In the genomic region with DNA sequence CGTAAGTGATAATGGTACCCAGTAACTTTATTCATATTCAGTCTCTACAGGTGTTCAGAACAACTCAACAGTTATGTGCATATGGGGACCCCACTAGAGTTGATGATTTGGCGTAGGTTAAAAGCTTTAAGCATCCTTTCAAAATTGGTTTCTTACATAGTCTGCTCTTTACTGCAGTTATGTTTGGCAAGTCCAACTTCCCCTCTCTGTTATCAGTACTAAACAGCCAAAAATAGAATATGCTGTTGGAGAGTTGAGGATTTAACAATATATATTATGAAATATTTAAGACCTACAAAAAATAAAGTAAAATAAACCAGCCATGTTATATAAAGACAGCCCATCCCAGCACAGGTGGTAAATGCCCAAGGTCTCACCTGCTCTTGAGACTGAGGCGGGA, we compare ENCODE assay signal across 24 mouse cellular contexts.
DNase-seq lines count a peak whose midpoint lies in the region; ATAC-seq and TF ChIP-seq lines count a peak whose summit lies in the region.
"Had no signal": no experiment of that assay in that cellular context is flagged by ENCODE, and none has a peak within 500 bp of the region (broad histone marks: within the 10 kb centered on the region; RNA-seq: fewer than 3 reads in every experiment).

No protein-coding gene starts in this region.

- peaks cover 0 to 21% of the 10 kb centered on the region in 2 experiments; a peak in 2 of 4 replicates for H3K36me3 ChIP-seq in MEL (ENCODE audit: control insufficient read depth in 1 of 2, insufficient read depth in 2 of 2, low read length in 2 of 2)
- H3K36me3 ChIP-seq: embryonic facial prominence, embryonic 13.5 days; embryonic facial prominence, embryonic 15.5 days; forebrain, embryonic 10.5 days; forebrain, embryonic 12.5 days; G1E had no signal

- H3K9ac ChIP-seq in MEL (ENCODE audit: control insufficient read depth, low read depth, low read length, poor library complexity, severe bottlenecking), result no peak overlapping the region; the same call in 1 of the 2 replicates
- H3K9ac ChIP-seq: embryonic facial prominence, embryonic 13.5 days; embryonic facial prominence, embryonic 15.5 days; forebrain, embryonic 12.5 days had no signal

- peak; percentile 82 to 91 for TF ChIP-seq EP300 in MEL (IDR thresholded peaks at IDR 0.05; ENCODE audit: low read depth in 1 of 2, low read length in 2 of 2)

- TF ChIP-seq POLR2A in MEL (IDR thresholded peaks at IDR 0.05; ENCODE audit: control insufficient read depth in 1 of 2, insufficient read depth in 1 of 2, low read depth in 1 of 2, low read length in 2 of 2, poor library complexity in 1 of 2), result no peak
- no peak for TF ChIP-seq POLR2A in lung, adult 2 months (IDR thresholded peaks at IDR 0.05; ENCODE audit: borderline replicate concordance, extremely low read depth, low read depth, low read length)

- no peaks in the 10 kb centered on the region for H3K79me2 ChIP-seq in MEL (ENCODE audit: control insufficient read depth, insufficient read depth, low read length, poor library complexity)

- peak overlapping the region; percentile 66 for H3K27ac ChIP-seq in layer of hippocampus, adult 2 months
- peak overlapping the region; percentile 82 for H3K27ac ChIP-seq in MEL (ENCODE audit: control insufficient read depth, low read depth, low read length)
- H3K27ac ChIP-seq: embryonic facial prominence, embryonic 13.5 days; embryonic facial prominence, embryonic 15.5 days; forebrain, embryonic 10.5 days; forebrain, embryonic 12.5 days had no signal

- no peak for DNase-seq in layer of hippocampus, adult 2 months (ENCODE audit: low spot score in 2 of 2)
- DNase-seq in layer of hippocampus, postnatal 10 days (ENCODE audit: low spot score in 2 of 2), result no peak
- peak; percentile 71 for DNase-seq in MEL (ENCODE audit: low read depth, low spot score)
- no peak for DNase-seq in spleen, adult 12 weeks (ENCODE audit: low spot score)
- no peak for DNase-seq in lung, adult 2 months
- DNase-seq: adrenal gland, adult 2 months; adrenal gland, postnatal 10 days; adrenal gland, postnatal 25 days; cerebellum, adult 11 months; cerebellum, adult 18-20 months; cerebellum, adult 8-10 months; cerebellum, adult 9-11 months; cerebellum, postnatal 14 days; cerebellum, postnatal 36 days; embryo, embryonic 11 days had no signal

- no peak for TF ChIP-seq CTCF in layer of hippocampus, adult 2 months (conservative IDR thresholded peaks at IDR 0.05)
- no peak for TF ChIP-seq CTCF in MEL (IDR thresholded peaks at IDR 0.05 in 2 of 3, conservative IDR thresholded peaks at IDR 0.05 in 1 of 3; ENCODE audit: control insufficient read depth in 1 of 3, insufficient read depth in 1 of 3, low read depth in 2 of 3, low read length in 3 of 3, poor library complexity in 1 of 3, severe bottlenecking in 1 of 3)
- TF ChIP-seq CTCF in lung, adult 2 months (IDR thresholded peaks at IDR 0.05; ENCODE audit: insufficient read depth, low read length), result no peak

- 60% methylated on average over 3 of the region's 3 CpGs for WGBS in lung, adult 2 months

- no peak overlapping the region for H3K4me3 ChIP-seq in layer of hippocampus, adult 2 months
- H3K4me3 ChIP-seq in MEL (ENCODE audit: control insufficient read depth in 1 of 2, insufficient read depth in 1 of 2, low read depth in 2 of 2, low read length in 2 of 2), result no peak overlapping the region
- H3K4me3 ChIP-seq in lung, adult 2 months (replicated peaks; ENCODE audit: extremely low read depth, low read depth, low read length), result no peak overlapping the region
- H3K4me3 ChIP-seq: embryonic facial prominence, embryonic 13.5 days; embryonic facial prominence, embryonic 15.5 days; erythroblast, embryonic 14.5 days; forebrain, embryonic 10.5 days; forebrain, embryonic 12.5 days had no signal

- TF ChIP-seq RAD21 in MEL (IDR thresholded peaks at IDR 0.05; ENCODE audit: low read depth, low read length), result no peak

- H3K4me1 ChIP-seq in MEL (ENCODE audit: control insufficient read depth in 1 of 2, insufficient read depth in 2 of 2, low read length in 2 of 2), result peaks cover 21% of the 10 kb centered on the region in 2 experiments
- H3K4me1 ChIP-seq in lung, adult 2 months (ENCODE audit: control insufficient read depth, insufficient read depth, low read length), result peaks cover 33% of the 10 kb centered on the region

- 0 out of 2 replicates have a peak, but pooled peaks have one; percentile 20 for ATAC-seq in megakaryocyte progenitor cell, adult 5-6 weeks (replicated peaks; ENCODE audit: poor library complexity)
- ATAC-seq: forebrain, embryonic 14.5 days; Patski had no signal

- no peaks in the 10 kb centered on the region for H3K27me3 ChIP-seq in MEL (ENCODE audit: control insufficient read depth in 1 of 2, insufficient read depth in 2 of 2, low read length in 2 of 2)
- H3K27me3 ChIP-seq: embryonic facial prominence, embryonic 13.5 days; embryonic facial prominence, embryonic 15.5 days; forebrain, embryonic 12.5 days; Patski had no signal

- H3K9me3 ChIP-seq in MEL (replicated peaks; ENCODE audit: insufficient read depth, low read length), result no peaks in the 10 kb centered on the region
- H3K9me3 ChIP-seq: embryonic facial prominence, embryonic 13.5 days; embryonic facial prominence, embryonic 15.5 days; forebrain, embryonic 10.5 days; forebrain, embryonic 12.5 days; G1E had no signal

TF ChIP-seq in MEL, 35 proteins besides CTCF, POLR2A, EP300 and RAD21:
- peak; percentile 39; the same call in 1 of the 2 replicates for TF ChIP-seq HCFC1 (IDR thresholded peaks at IDR 0.05; ENCODE audit: low read depth, low read length)
- peak; percentile 75 for TF ChIP-seq RCOR1 (IDR thresholded peaks at IDR 0.05; ENCODE audit: low read depth, low read length)
- no peak for TF ChIP-seq JUND (IDR thresholded peaks at IDR 0.05; ENCODE audit: low read depth, low read length)
- TF ChIP-seq TCF12 (IDR thresholded peaks at IDR 0.05; ENCODE audit: low read depth, low read length), result peak; percentile 62
- TF ChIP-seq ZNF384 (IDR thresholded peaks at IDR 0.05; ENCODE audit: low read depth, low read length), result no peak
- TF ChIP-seq ETS1 (IDR thresholded peaks at IDR 0.05; ENCODE audit: low read depth, low read length), result peak; percentile 81
- TF ChIP-seq MYB (IDR thresholded peaks at IDR 0.05; ENCODE audit: low read depth, low read length), result peak; percentile 55; the same call in 1 of the 2 replicates
- peak; percentile 99 for TF ChIP-seq MEF2A (IDR thresholded peaks at IDR 0.05; ENCODE audit: extremely low read depth, insufficient replicate concordance, low read depth, low read length, poor library complexity, severe bottlenecking)
- peak; percentile 71 for TF ChIP-seq TAL1 (IDR thresholded peaks at IDR 0.05; ENCODE audit: low read length)
- TF ChIP-seq MAX (IDR thresholded peaks at IDR 0.05; ENCODE audit: low read length), result no peak
- peak; percentile 68 for TF ChIP-seq SIN3A (IDR thresholded peaks at IDR 0.05; ENCODE audit: low read length)
- peak; percentile 89 for TF ChIP-seq GATA1 (IDR thresholded peaks at IDR 0.05; ENCODE audit: low read depth, low read length)
TF ChIP-seq in MEL: peak in this region for 9.
